Mouse (Mus musculus) cerebellum, adult 2 months (tissue): Measurements from ENCODE around the gene Nup188. TPM values are rescaled to one million over a fixed set of nuclear protein-coding genes. Genes with fewer than 3 reads are reported as not detected.
A peak's percentile ranks its signal among the peaks of the same experiment; 100 is the strongest.

Experiments used
- DNase-seq, 2 experiments: peaks; one replicate each; pipeline ENCODE4 v3.0.0; 2021
- H3K27ac ChIP-seq: fragments of 200-500 bp; 2 replicates; pipeline ENCODE4 v1.5.1; 2012; ENCODE audit warnings: low read length, control low read depth, inconsistent platforms; ENCODE audit not compliant: insufficient read depth
- H3K27me3 ChIP-seq: fragments of 200-500 bp; 2 replicates; pipeline ENCODE4 v1.6.1; 2012; ENCODE audit warnings: inconsistent platforms, mild to moderate bottlenecking, low read length, moderate library complexity; ENCODE audit not compliant: control insufficient read depth, insufficient read depth
- H3K4me1 ChIP-seq: fragments of 200-500 bp; 2 replicates; pipeline ENCODE4 v1.6.1; 2011; ENCODE audit warnings: low read length; ENCODE audit not compliant: control insufficient read depth, insufficient read depth
- H3K4me3 ChIP-seq: fragments of 200-500 bp; replicated peaks from 2 replicates; pipeline ENCODE3; 2011; ENCODE audit warnings: mild to moderate bottlenecking, low read depth, low read length, control low read depth; ENCODE audit not compliant: insufficient read depth
- CTCF ChIP-seq: fragments of 200-500 bp; IDR thresholded peaks from 2 replicates; pipeline ENCODE4 v1.5.1; 2011; ENCODE audit warnings: low read depth, mild to moderate bottlenecking, control low read depth, low read length, moderate library complexity, borderline replicate concordance; ENCODE audit not compliant: insufficient read depth
- POLR2A ChIP-seq: fragments of 200-500 bp; IDR thresholded peaks from 2 replicates; pipeline ENCODE4 v1.6.1; 2011; ENCODE audit warnings: low read length, control low read depth, borderline replicate concordance; ENCODE audit not compliant: insufficient read depth
- WGBS: fragments of 180-500 bp; shearing (Covaris S2); methylation state at CpG from one replicate; pipeline ENCODE4 v1.1.7; 2018; 5-methylcytosine and 5-hydroxymethylcytosine counted together
- polyA plus RNA-seq: library from polyadenylated mRNA; depleted of rRNA; stranded (reverse); fragments of >200 nt; gene quantifications from 2 replicates; pipeline ENCODE4 v1.2.3, GENCODE M21; 2012

Gene Nup188
- polyA plus RNA-seq, 1 experiment: 19.4 TPM

DNA sequence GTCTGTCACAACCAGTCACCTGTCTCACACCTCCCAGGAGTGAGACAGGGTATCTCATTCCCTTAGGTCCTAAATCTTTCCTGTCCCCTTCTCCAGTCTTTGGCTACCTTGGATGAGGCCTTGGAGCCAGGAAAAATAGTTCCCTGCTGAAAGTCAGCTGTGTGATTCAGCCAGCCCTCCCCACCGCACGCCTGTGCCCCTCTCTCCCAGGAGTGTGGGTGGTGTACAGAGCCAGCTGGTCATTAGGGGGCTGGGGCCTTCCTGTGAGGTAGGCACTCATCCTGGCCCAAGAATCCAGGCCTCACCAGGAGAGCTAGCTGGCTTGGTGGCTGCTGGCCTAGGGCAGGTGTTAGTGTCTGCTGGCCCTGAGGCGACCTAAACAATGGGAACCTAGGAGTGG lies 33.7 kb upstream of the Nup188 start:
- H3K27ac ChIP-seq: peak overlapping the region; percentile 48
- no peak for DNase-seq
- H3K27me3 ChIP-seq: no peaks in the 10 kb centered on the region
- H3K4me3 ChIP-seq: no peak overlapping the region
- peaks cover 33% of the 10 kb centered on the region for H3K4me1 ChIP-seq
- WGBS: 16% methylated on average over 3 of the region's 3 CpGs
- TF ChIP-seq POLR2A (no peak), CTCF (no peak)

DNA sequence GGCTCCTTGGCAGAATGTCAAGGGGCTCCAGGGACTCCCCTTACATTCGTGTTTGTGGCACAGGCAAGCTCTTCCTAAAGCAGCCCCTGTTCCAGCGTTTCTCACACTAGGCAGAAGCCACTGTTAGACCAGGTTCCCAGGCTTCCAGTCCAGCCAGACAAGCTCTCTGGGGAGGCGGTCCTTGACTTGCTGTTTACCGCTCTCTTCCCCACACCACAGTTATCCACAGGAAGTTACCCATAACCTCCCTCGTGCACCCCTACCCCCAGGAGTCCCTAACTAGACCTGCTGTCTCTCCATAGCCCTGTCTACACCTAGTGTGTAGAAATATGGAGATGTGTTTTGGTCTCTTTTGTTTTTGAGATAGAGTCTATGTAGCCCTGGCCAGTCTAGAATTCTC lies 32.4 kb upstream of the Nup188 start:
- TF ChIP-seq CTCF (no peak), POLR2A (no peak)
- WGBS: 59% methylated on average over 5 of the region's 5 CpGs
- H3K27me3 ChIP-seq: no peaks in the 10 kb centered on the region
- no peak for DNase-seq
- no peak overlapping the region for H3K4me3 ChIP-seq
- H3K27ac ChIP-seq: no peak overlapping the region
- peaks cover 37% of the 10 kb centered on the region for H3K4me1 ChIP-seq

DNA sequence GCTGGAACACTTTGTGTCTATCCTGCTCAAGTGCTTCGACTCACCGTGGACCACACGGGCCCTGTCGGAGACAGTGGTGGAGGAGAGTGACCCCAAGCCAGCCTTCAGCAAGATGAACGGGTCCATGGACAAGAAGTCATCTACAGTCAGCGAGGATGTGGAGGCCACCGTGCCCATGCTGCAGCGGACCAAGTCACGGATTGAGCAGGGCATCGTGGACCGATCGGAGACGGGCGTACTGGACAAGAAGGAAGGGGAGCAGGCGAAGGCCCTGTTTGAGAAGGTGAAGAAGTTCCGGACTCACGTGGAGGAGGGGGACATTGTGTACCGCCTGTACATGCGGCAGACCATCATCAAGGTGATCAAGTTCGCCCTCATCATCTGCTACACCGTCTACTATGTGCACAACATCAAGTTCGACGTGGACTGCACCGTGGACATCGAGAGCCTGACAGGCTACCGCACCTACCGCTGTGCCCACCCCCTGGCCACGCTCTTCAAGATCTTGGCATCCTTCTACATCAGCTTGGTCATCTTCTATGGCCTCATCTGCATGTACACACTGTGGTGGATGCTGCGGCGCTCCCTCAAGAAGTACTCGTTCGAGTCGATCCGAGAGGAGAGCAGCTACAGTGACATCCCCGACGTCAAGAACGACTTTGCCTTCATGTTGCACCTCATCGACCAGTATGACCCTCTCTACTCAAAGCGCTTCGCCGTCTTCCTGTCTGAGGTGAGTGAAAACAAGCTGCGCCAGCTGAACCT lies 30.4 kb upstream of the Nup188 start:
- WGBS: 96% methylated on average over 42 of the region's 42 CpGs
- peaks cover 34% of the 10 kb centered on the region for H3K4me1 ChIP-seq
- TF ChIP-seq CTCF: no peak
- TF ChIP-seq POLR2A: no peak
- DNase-seq: no peak
- H3K27me3 ChIP-seq: no peaks in the 10 kb centered on the region
- no peak overlapping the region for H3K4me3 ChIP-seq
- no peak overlapping the region for H3K27ac ChIP-seq

DNA sequence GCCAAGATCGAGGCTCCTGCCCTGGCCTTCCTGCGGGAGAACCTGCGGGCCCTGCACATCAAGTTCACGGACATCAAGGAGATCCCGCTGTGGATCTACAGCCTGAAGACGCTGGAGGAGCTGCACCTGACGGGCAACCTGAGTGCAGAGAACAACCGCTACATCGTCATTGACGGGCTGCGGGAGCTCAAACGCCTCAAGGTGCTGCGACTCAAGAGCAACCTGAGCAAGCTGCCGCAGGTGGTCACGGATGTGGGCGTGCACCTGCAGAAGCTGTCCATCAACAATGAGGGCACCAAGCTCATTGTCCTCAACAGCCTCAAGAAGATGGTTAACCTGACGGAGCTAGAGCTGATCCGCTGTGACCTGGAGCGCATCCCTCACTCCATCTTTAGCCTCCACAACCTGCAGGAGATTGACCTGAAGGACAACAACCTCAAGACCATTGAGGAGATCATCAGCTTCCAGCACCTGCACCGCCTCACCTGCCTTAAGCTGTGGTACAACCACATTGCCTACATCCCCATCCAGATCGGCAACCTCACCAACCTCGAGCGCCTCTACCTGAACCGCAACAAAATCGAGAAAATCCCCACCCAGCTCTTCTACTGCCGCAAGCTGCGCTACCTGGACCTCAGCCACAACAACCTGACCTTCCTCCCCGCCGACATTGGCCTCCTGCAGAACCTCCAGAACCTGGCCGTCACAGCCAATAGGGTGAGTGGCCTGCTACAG lies 29.4 kb upstream of the Nup188 start:
- no peak for TF ChIP-seq POLR2A
- TF ChIP-seq CTCF: no peak
- DNase-seq: no peak
- WGBS: 93% methylated on average over 30 of the region's 30 CpGs
- Histone ChIP-seq H3K4me3 (no peak overlapping the region), H3K4me1 (peaks cover 33% of the 10 kb centered on the region), H3K27ac (no peak overlapping the region), H3K27me3 (no peaks in the 10 kb centered on the region)

DNA sequence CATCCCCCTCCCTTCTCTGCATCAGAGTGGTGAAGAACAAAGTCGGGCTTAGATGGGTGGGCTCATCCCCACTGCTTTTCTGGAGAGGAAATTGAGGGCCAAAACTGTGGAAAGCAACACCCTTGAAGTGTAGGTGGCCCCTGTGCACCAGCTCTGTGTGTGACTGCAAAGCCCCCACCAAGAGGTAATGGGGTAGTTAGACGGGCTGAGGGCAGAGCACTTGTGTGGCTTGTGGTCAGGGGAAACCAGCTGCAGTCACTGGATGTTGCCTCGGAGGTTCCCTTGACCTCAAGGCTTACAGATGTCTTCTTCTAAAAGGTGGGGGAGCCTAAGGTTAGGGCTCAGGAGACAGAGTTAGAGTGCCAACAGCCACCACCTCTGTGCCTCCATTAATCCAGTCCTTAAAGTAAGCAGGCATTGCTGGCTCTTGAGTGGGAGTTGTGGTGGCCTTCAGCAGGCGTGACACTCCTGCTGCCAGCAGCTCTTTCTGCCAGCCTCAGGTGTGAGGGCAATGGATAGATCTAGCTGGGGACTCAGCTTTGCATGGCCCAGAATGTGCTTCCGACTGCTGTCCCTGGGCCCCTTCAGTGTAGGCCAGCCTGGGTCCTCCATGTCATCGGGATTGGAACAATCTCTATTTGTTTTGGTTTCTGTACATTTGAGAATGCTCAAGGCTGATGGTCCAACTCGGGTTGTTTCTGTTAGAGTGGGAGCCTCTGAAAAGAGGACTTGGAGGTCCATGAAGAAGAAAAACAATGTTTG lies 28.3 kb upstream of the Nup188 start:
- 0 out of 2 replicates have a peak overlapping the region, but pooled peaks have one; percentile 14 for H3K27ac ChIP-seq
- no peak for TF ChIP-seq CTCF
- no peak for TF ChIP-seq POLR2A
- no peak overlapping the region for H3K4me3 ChIP-seq
- DNase-seq: no peak
- H3K4me1 ChIP-seq: peaks cover 33% of the 10 kb centered on the region
- 84% methylated on average over 7 of the region's 7 CpGs for WGBS
- no peaks in the 10 kb centered on the region for H3K27me3 ChIP-seq

DNA sequence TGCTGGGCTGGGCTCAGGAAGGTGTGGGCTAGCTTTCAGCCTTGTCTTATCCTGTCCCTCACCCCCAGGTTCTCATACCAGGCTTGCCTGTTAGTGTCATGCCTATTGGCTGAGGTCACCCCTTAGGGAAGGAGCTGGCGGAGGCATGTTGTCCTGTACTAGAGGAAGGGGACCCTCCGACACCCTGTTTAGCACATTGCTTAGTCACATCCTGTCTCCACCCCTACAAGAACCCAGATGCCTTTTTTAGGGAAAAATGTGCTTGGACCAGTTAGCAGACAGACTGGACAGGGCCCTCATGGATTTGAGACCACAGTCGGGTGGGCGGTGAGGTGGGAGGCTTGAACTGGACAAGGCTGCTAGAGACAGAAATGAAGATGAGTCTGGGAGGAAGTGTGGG lies 27.6 kb upstream of the Nup188 start:
- no peak overlapping the region for H3K27ac ChIP-seq

DNA sequence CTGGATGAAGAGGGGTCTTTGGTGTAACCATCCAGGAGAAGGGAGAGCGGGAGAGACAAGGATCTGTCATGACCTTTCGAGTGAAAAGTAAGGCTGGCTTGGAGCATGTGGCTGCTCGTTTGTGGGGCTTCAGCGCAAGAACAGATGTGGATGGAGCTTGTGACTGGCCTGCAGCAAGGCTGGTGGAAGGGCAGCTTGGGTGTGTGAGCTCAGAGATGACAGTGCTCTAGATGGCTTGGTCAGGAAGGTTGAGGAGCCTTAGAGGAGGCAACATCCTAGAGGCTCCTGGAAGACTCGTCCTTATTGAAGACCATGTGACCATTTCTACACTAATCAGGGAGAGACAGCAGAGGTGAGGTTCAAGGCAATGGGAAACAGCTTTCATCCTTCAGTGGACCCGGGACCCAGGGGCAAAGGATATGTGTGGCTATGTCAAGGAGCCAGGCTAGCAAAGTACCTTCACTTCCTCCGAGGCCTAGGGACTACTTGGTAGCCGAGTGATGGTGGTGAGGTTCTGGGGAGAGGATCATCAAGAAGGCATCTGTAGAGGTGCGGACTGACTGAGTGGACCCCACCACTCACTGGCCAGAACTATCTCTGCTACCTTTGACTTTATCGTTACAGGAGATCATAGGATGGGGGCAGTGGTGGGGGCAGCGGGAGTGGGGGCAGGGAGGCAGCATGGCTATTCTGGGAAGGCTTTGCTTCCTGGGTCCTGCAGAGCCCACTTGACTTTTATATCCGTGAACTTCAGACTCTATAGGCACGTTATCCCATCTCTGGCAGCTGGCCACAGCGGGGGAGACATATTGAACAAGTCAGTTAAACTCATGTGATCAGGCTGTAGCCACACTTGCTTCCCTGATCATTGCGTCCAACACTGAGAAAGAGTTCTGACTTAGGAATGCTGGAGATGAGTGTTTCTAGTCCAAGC lies 26.8 kb upstream of the Nup188 start:
- no peak overlapping the region for H3K27ac ChIP-seq

More for the DNA sequence above, 27.6 kb upstream of the Nup188 start:
- H3K4me3 ChIP-seq: no peak overlapping the region
- DNase-seq: no peak
- 90% methylated on average over 4 of the region's 4 CpGs for WGBS
- no peaks in the 10 kb centered on the region for H3K27me3 ChIP-seq
- H3K4me1 ChIP-seq: peaks cover 37% of the 10 kb centered on the region
- TF ChIP-seq POLR2A (no peak), CTCF (no peak)

More for the DNA sequence above, 26.8 kb upstream of the Nup188 start:
- H3K27me3 ChIP-seq: no peaks in the 10 kb centered on the region
- no peak for DNase-seq
- TF ChIP-seq CTCF (no peak), POLR2A (no peak)
- H3K4me3 ChIP-seq: no peak overlapping the region
- peaks cover 42% of the 10 kb centered on the region for H3K4me1 ChIP-seq
- whole genome bisulfite sequencing: 72% methylated on average over 15 of the region's 15 CpGs
